Mouse (Mus musculus) midbrain, embryonic 13.5 days (tissue): ENCODE measurements around the gene Tmco4. TPM values are rescaled to one million over a fixed set of nuclear protein-coding genes. Genes with fewer than 3 reads are reported as not detected.
"Not testable (repeated sequence)": the region's sequence is repeated elsewhere in the genome, so short reads cannot be mapped to it uniquely, and the experiment has no call there.

ENCODE experiments used
- ATAC-seq: fragments of 200-750 bp; cut with Nextera tagmentation; 2 replicates; pipeline ENCODE4 v1.8.0; 2017; ENCODE audit warnings: mild to moderate bottlenecking, moderate TSS enrichment, moderate library complexity
- H3K27ac ChIP-seq: fragments of 300-500 bp; sonication (generic); 2 replicates; pipeline ENCODE4 v1.5.1; 2015; ENCODE audit warnings: inconsistent platforms, mild to moderate bottlenecking, moderate library complexity
- H3K27me3 ChIP-seq: fragments of 300-500 bp; sonication (generic); 2 replicates; pipeline ENCODE4 v1.6.1; 2015; ENCODE audit warnings: mild to moderate bottlenecking, inconsistent platforms
- H3K36me3 ChIP-seq: fragments of 300-500 bp; sonication (generic); 2 replicates; pipeline ENCODE4 v1.6.1; 2015; ENCODE audit warnings: mild to moderate bottlenecking, inconsistent platforms
- H3K4me1 ChIP-seq: fragments of 300-500 bp; sonication (generic); replicated peaks from 2 replicates; pipeline ENCODE4 v1.6.1; 2015; ENCODE audit warnings: inconsistent platforms
- H3K4me2 ChIP-seq: fragments of 300-500 bp; sonication (generic); replicated peaks from 2 replicates; pipeline ENCODE4 v1.6.1; 2015; ENCODE audit warnings: moderate library complexity, mild to moderate bottlenecking, inconsistent platforms
- H3K4me3 ChIP-seq: fragments of 300-500 bp; sonication (generic); replicated peaks from 2 replicates; pipeline ENCODE4 v1.5.1; 2015; ENCODE audit warnings: mild to moderate bottlenecking, inconsistent platforms
- H3K9ac ChIP-seq: fragments of 300-500 bp; sonication (generic); replicated peaks from 2 replicates; pipeline ENCODE4 v1.6.1; 2015; ENCODE audit warnings: mild to moderate bottlenecking, inconsistent platforms
- H3K9me3 ChIP-seq: fragments of 300-500 bp; sonication (generic); 2 replicates; pipeline ENCODE4 v1.6.1; 2016; ENCODE audit warnings: mild to moderate bottlenecking, inconsistent platforms
- WGBS: fragments of 180-500 bp; shearing (Covaris S2); methylation state at CpG from one replicate; pipeline ENCODE4 v1.1.7; 2015; 5-methylcytosine and 5-hydroxymethylcytosine counted together
- polyA plus RNA-seq: library from polyadenylated mRNA; unstranded; fragments of >200 nt; fragmentation: Nextera tagmentation; extraction: Ambion mirVana; gene quantifications from 2 replicates; pipeline ENCODE4 v1.2.1, GENCODE M21; 2015

The Tmco4 gene
- polyA plus RNA-seq, 1 experiment from 2014 or later: 0.36 TPM

GRCm38 (mm10) chr4:138959120-138959519 lies 13.6 kb upstream of the Tmco4 start:
- H3K4me1 ChIP-seq: no peaks in the 10 kb centered on the region
- no peak overlapping the region for H3K9ac ChIP-seq
- H3K36me3 ChIP-seq: no peaks in the 10 kb centered on the region
- H3K4me3 ChIP-seq: no peak overlapping the region
- 86% methylated on average over 15 of the region's 15 CpGs for WGBS
- H3K27me3 ChIP-seq: no peaks in the 10 kb centered on the region
- H3K27ac ChIP-seq: no peak overlapping the region
- no peak for ATAC-seq
- H3K4me2 ChIP-seq: no peak overlapping the region
- H3K9me3 ChIP-seq: no peaks in the 10 kb centered on the region

GRCm38 (mm10) chr4:138959926-138960325 lies 12.8 kb upstream of the Tmco4 start:
- Histone ChIP-seq H3K27ac (no peak overlapping the region), H3K36me3 (no peaks in the 10 kb centered on the region), H3K4me3 (no peak overlapping the region), H3K27me3 (no peaks in the 10 kb centered on the region), H3K4me1 (no peaks in the 10 kb centered on the region), H3K9me3 (no peaks in the 10 kb centered on the region), H3K4me2 (no peak overlapping the region), H3K9ac (no peak overlapping the region)
- no peak for ATAC-seq
- 64% methylated on average over 7 of the region's 7 CpGs for WGBS

DNA sequence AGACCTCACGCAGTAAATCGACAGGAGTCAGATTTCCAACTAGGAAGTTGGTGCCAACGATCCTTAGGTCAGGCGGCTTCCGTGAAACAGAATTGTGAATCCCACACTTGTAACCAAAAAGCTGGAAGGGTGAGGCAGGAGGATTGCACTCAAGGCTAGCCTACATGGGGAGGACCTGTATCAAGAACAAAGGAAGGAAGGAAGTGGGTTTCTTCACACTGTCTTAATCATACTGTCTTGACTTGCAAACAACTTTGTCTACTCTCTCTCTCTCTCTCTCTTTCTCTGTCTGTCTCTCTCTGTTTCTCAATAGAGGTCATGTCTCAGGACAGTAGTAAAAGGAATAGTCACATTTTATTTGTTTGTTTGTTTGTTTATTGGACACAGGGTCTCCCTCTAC lies 10.0 kb upstream of the Tmco4 start:
- no peaks in the 10 kb centered on the region for H3K36me3 ChIP-seq
- 89% methylated on average over 5 of the region's 5 CpGs for WGBS
- no peak for ATAC-seq
- no peaks in the 10 kb centered on the region for H3K4me1 ChIP-seq
- no peaks in the 10 kb centered on the region for H3K9me3 ChIP-seq
- no peak overlapping the region for H3K9ac ChIP-seq
- no peak overlapping the region for H3K4me2 ChIP-seq
- no peaks in the 10 kb centered on the region for H3K27me3 ChIP-seq
- H3K4me3 ChIP-seq: no peak overlapping the region
- H3K27ac ChIP-seq: no peak overlapping the region

- H3K9me3 ChIP-seq: no peaks in the 10 kb centered on the region
- no peak overlapping the region for H3K27ac ChIP-seq
- H3K4me3 ChIP-seq: no peak overlapping the region
- no peaks in the 10 kb centered on the region for H3K36me3 ChIP-seq
- 79% methylated on average over 5 of the region's 5 CpGs for WGBS
- no peaks in the 10 kb centered on the region for H3K4me1 ChIP-seq
- ATAC-seq: no peak
- H3K9ac ChIP-seq: no peak overlapping the region
- H3K27me3 ChIP-seq: no peaks in the 10 kb centered on the region
- no peak overlapping the region for H3K4me2 ChIP-seq
Measured at GRCm38 (mm10) chr4:138965871-138966270, 6.8 kb upstream of the Tmco4 start.

DNA sequence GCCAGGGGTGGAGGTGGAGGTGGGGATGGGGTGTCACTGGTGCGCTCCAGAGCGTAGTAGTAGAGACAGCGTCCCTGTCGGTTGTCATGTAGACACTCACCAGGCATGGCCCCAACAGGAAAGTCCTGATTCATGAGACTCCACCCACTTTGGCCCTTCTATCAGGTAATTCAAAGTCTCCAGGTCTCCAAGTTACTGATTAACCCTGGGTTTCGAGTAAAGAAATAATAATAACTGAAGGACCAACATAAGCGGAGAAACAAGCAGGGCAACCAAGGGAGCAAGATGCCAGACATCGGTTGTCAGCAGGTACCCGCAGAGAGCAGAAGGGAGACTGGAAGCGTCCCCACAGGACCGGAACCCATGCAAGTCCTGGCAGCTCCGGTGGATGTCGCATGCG lies 5.8 kb upstream of the Tmco4 start, which contains the start of gene Rnf186:
TSS of gene Rnf186 (plus strand) at position 247 of the 400 bp plus-strand sequence.
- WGBS: 94% methylated on average over 13 of the region's 13 CpGs
- no peak for ATAC-seq
- H3K4me2 ChIP-seq: no peak within 1 kb of the TSS

DNA sequence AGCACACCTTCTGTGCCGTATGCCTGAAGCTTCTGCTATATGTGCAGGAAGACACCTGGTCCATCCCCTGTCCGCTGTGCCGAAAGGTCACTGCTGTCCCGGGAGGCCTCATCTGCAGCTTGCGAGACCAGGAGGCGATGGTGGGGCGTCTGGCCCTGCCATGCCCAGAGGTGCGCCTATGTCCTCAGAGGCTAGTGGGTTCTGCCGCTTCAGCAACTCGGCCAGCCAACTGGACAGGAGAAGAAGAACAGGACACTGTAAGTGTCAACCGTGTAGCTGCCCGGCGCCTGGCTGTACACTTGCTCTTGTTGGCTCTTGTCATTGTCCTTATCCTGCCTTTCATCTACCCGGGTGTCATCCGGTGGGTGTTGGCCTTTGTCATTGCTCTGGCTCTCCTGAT lies 5.2 kb upstream of the Tmco4 start:
- Histone ChIP-seq H3K4me1 (peaks cover 5% of the 10 kb centered on the region), H3K4me2 (no peak overlapping the region), H3K36me3 (no peaks in the 10 kb centered on the region), H3K9ac (no peak overlapping the region), H3K27ac (no peak overlapping the region), H3K9me3 (no peaks in the 10 kb centered on the region), H3K4me3 (no peak overlapping the region), H3K27me3 (no peaks in the 10 kb centered on the region)
- 92% methylated on average over 14 of the region's 15 CpGs for WGBS
- ATAC-seq: no peak

More for the DNA sequence above, 5.8 kb upstream of the Tmco4 start, which contains the start of gene Rnf186:
- Histone ChIP-seq H3K36me3 (no peaks in the 10 kb centered on the region), H3K4me3 (no peak within 1 kb of the TSS), H3K27ac (no peak within 1 kb of the TSS), H3K4me1 (no peaks in the 10 kb centered on the region), H3K27me3 (no peaks in the 10 kb centered on the region), H3K9ac (no peak within 1 kb of the TSS), H3K9me3 (no peaks in the 10 kb centered on the region)

DNA sequence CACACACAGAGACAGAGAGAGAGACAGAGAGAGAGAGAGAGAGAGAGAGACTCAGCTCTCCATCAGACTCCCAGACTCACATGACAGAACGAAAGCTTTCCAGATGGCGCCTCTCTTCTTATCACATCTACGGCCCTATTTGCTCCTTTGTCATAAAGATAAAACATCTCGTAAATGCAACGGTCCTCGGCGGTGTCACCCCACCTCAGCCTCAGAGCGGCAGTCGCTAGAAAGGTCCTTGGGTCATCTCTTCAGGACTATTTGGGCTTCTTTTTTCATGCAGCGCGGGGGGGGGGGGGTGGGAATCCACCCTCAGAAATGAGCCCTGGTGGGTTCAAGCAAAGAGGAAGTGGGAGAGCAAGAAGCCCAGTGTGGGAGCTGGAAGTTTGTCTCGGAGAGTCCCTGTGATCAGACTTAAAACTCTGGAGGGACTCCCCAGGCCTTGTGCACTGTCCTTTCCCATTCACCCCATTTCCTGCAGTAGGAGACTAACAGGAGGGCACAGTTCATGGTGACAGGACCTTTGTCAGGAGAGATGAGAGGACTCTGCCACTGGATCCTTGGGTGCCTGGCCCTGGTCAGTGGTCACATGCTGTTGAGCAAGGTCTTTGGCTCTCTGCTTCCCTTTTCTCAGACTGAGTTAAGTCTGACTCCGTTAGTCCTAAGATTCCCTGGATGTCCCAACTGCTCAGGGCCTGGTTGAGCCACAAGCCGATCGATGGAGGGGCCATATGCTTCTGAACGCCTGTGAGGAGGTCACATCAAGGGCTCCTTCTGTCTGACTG lies 3.7 kb upstream of the Tmco4 start:
- H3K4me1 ChIP-seq: peaks cover 16% of the 10 kb centered on the region
- no peak overlapping the region for H3K27ac ChIP-seq
- H3K27me3 ChIP-seq: peaks cover 4% of the 10 kb centered on the region
- WGBS: 75% methylated on average over 16 of the region's 16 CpGs
- H3K9ac ChIP-seq: no peak overlapping the region
- H3K36me3 ChIP-seq: no peaks in the 10 kb centered on the region
- H3K4me3 ChIP-seq: no peak overlapping the region
- H3K4me2 ChIP-seq: no peak overlapping the region
- no peaks in the 10 kb centered on the region for H3K9me3 ChIP-seq
- no peak for ATAC-seq

DNA sequence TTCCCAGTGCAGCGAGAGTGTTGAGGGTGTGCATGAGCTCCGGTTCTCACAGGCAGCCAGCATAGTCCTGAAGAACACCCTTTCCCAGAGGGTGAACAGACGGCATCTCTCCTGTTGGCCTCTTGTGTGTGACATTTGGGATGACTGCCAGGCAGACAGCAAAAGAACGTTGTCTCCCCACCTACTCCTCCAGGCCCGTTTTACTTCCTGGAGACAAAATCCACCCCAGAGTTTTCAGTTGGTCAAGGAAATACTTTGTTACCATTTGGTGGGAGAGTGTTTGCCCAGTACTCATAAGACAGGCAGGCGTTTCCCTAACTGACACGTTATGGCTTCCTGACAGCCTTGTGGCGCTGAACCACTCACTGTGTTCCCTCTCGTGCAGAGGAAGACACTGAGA lies 3.0 kb upstream of the Tmco4 start:
- Histone ChIP-seq H3K9ac (no peak overlapping the region), H3K27me3 (peaks cover 4% of the 10 kb centered on the region), H3K27ac (no peak overlapping the region), H3K4me2 (no peak overlapping the region), H3K9me3 (no peaks in the 10 kb centered on the region), H3K4me1 (peaks cover 16% of the 10 kb centered on the region), H3K4me3 (no peak overlapping the region), H3K36me3 (no peaks in the 10 kb centered on the region)
- WGBS: 75% methylated on average over 9 of the region's 9 CpGs
- ATAC-seq: no peak

- Histone ChIP-seq H3K4me1 (peaks cover 16% of the 10 kb centered on the region), H3K4me3 (no peak overlapping the region), H3K27ac (no peak overlapping the region), H3K27me3 (peaks cover 4% of the 10 kb centered on the region), H3K4me2 (no peak overlapping the region), H3K36me3 (no peaks in the 10 kb centered on the region), H3K9ac (no peak overlapping the region), H3K9me3 (no peaks in the 10 kb centered on the region)
- 93% methylated on average over 6 of the region's 6 CpGs for WGBS
- ATAC-seq: no peak
Measured at GRCm38 (mm10) chr4:138971371-138971770, 1.3 kb upstream of the Tmco4 start.

GRCm38 (mm10) chr4:138972139-138972826 lies 405 bp upstream of the Tmco4 start:
- 20% methylated on average over 20 of the region's 20 CpGs for WGBS
- Histone ChIP-seq H3K36me3 (no peaks in the 10 kb centered on the region), H3K4me3 (peak overlapping the region; percentile 43), H3K27ac (no peak overlapping the region), H3K4me1 (peaks cover 16% of the 10 kb centered on the region), H3K9me3 (no peaks in the 10 kb centered on the region), H3K9ac (peak overlapping the region; percentile 63; the same call in 1 of the 2 replicates), H3K4me2 (peak overlapping the region; percentile 79), H3K27me3 (peaks cover 4% of the 10 kb centered on the region)
- ATAC-seq: peak; percentile 75

DNA sequence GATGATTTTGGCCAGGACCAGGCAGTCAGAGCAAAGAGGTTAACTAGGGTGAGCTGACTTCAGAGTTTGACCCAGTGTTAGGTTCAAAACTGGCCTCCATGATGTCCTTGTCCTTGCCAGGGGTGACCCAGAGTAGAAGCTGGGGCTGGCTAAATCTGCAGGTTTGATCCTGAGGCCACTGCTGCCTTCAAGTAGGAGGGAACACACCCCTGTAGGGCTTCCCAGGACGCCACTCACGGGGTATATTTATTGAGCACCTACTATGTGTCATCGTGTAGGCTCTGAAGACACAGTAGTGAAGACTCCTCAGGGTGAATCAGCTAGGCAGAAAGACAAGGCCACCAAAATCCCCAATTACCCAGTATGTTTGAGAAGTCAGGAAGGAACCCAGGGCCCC lies 1.0 kb downstream of the Tmco4 start:
- H3K27ac ChIP-seq: no peak overlapping the region
- H3K27me3 ChIP-seq: peaks cover 4% of the 10 kb centered on the region
- peak overlapping the region; percentile 63; the same call in 1 of the 2 replicates for H3K9ac ChIP-seq
- H3K9me3 ChIP-seq: no peaks in the 10 kb centered on the region
- 59% methylated on average over 3 of the region's 3 CpGs for WGBS
- H3K4me3 ChIP-seq: peak overlapping the region; percentile 43
- no peaks in the 10 kb centered on the region for H3K36me3 ChIP-seq
- H3K4me2 ChIP-seq: peak overlapping the region; percentile 79
- no peak for ATAC-seq
- H3K4me1 ChIP-seq: peaks cover 16% of the 10 kb centered on the region

DNA sequence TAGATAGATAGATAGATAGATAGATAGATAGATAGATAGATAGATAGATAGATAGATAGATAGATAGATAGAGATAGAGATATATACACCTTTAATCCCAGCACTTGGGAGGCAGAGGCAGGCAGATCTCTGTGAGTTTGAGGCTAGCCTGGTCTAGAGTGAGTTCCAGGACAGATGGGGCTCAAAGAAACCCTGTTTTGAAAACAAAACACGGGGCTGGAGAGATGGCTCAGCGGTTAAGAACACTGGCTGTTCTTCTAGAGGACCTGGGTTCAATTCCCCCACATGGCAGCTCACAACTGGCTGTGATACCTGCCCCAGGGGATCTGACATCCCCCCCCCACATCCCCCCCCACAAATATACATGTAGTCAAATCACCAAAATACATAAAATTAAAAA lies 1.9 kb downstream of the Tmco4 start:
- 93% methylated on average over 2 of the region's 2 CpGs for WGBS
- H3K9me3 ChIP-seq, H3K36me3 ChIP-seq, H3K27ac ChIP-seq, H3K27me3 ChIP-seq, H3K4me3 ChIP-seq, H3K9ac ChIP-seq, H3K4me2 ChIP-seq, ATAC-seq: not testable (repeated sequence)
- peaks cover 16% of the 10 kb centered on the region for H3K4me1 ChIP-seq
